Mouse (Mus musculus): ENCODE data around the gene A730049H05Rik. TPM values are rescaled to one million over a fixed set of nuclear protein-coding genes. Genes with fewer than 3 reads are reported as not detected.

Gene A730049H05Rik
- polyA plus RNA-seq, 1 experiment: not detected

GRCm38 (mm10) chr6:92879700-92880265 is 63.5 kb downstream of the A730049H05Rik start:
- Histone ChIP-seq H3K36me3 (ENCODE audit: control insufficient read depth, insufficient read depth) (no peaks in the 10 kb centered on the region), H3K79me2 (ENCODE audit: control insufficient read depth, insufficient read depth) (no peaks in the 10 kb centered on the region), H3ac (ENCODE audit: control insufficient read depth, insufficient read length, low read depth) (no peak overlapping the region), H3K27me3 (ENCODE audit: control insufficient read depth, insufficient read depth, insufficient read length) (no peaks in the 10 kb centered on the region), H3K4me3 (ENCODE audit: insufficient read depth, poor library complexity, severe bottlenecking) (no peak overlapping the region), H3K79me3 (ENCODE audit: low read depth) (no peaks in the 10 kb centered on the region)
- TF ChIP-seq MYOG (IDR thresholded peaks at IDR 0.05; ENCODE audit: control insufficient read depth, extremely low read depth, insufficient read length) (no peak), CTCF (IDR thresholded peaks at IDR 0.05; ENCODE audit: control insufficient read depth, insufficient read depth, insufficient read length) (no peak), USF1 (IDR thresholded peaks at IDR 0.05; ENCODE audit: low read depth) (no peak), MAX (IDR thresholded peaks at IDR 0.05) (no peak), CEBPB (IDR thresholded peaks at IDR 0.05; ENCODE audit: low read depth) (no peak), FOSL1 (IDR thresholded peaks at IDR 0.05; ENCODE audit: insufficient read depth, low read length, poor library complexity, severe bottlenecking) (no peak)

- H3ac ChIP-seq (ENCODE audit: control insufficient read depth, insufficient read length, low read depth): no peak overlapping the region
- H3K79me3 ChIP-seq (ENCODE audit: low read depth): no peaks in the 10 kb centered on the region
- H3K79me2 ChIP-seq (ENCODE audit: control insufficient read depth, insufficient read depth): no peaks in the 10 kb centered on the region
- no peaks in the 10 kb centered on the region for H3K36me3 ChIP-seq (ENCODE audit: control insufficient read depth, insufficient read depth)
- no peaks in the 10 kb centered on the region for H3K27me3 ChIP-seq (ENCODE audit: control insufficient read depth, insufficient read depth, insufficient read length)
- TF ChIP-seq MYOD1 (IDR thresholded peaks at IDR 0.05; ENCODE audit: control insufficient read depth, insufficient read length, low read depth) (no peak), MAX (IDR thresholded peaks at IDR 0.05) (no peak), CTCF (IDR thresholded peaks at IDR 0.05; ENCODE audit: control insufficient read depth, insufficient read depth, insufficient read length) (no peak), FOSL1 (IDR thresholded peaks at IDR 0.05; ENCODE audit: insufficient read depth, low read length, poor library complexity, severe bottlenecking) (no peak), USF1 (IDR thresholded peaks at IDR 0.05; ENCODE audit: low read depth) (no peak), CEBPB (IDR thresholded peaks at IDR 0.05; ENCODE audit: low read depth) (no peak), MYOG (IDR thresholded peaks at IDR 0.05; ENCODE audit: control insufficient read depth, extremely low read depth, insufficient read length) (no peak)
- no peak overlapping the region for H3K4me3 ChIP-seq (ENCODE audit: insufficient read depth, poor library complexity, severe bottlenecking)
Measured at GRCm38 (mm10) chr6:92882446-92882845, 66.2 kb downstream of the A730049H05Rik start.

DNA sequence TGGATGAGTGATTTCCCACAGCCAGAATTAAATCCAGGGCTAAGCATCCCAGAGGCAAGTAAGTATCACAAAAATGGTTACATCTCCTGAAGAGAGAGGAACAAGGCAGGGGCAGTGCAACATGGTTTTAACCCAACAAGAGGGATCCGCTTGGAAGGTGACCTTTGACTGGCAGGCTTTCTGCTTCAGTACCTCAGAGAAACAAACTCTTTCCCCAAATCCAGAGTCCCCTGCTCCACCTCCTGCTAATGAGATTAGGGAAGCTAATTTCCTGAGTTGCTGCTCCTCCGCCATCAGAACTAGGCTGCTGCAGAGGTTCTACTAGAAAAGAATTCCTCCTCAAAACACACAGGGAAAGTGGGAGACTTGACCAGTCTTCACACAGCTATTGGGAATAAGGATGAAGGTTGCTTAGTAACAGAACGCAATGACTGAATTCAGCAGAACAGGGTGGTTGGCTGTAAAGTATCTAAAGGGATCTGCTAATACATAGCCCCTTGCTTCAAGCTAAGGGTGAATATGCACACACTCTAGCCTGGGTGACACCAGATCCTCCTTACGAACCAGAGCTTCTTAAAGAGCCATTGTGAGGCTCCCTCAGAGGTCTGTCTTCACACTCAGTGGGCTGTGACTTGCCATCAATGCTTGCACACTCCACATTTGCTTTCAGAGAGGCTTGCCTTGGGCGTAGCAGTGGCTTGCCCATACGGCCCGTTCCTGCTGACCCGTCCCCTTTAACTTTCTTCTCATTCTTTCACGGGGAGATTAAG is 67.0 kb downstream of the A730049H05Rik start:
- TF ChIP-seq MYOD1 (IDR thresholded peaks at IDR 0.05; ENCODE audit: control insufficient read depth, insufficient read length, low read depth) (no peak), CEBPB (IDR thresholded peaks at IDR 0.05; ENCODE audit: low read depth) (no peak), MAX (IDR thresholded peaks at IDR 0.05) (no peak), FOSL1 (IDR thresholded peaks at IDR 0.05; ENCODE audit: insufficient read depth, low read length, poor library complexity, severe bottlenecking) (no peak), USF1 (IDR thresholded peaks at IDR 0.05; ENCODE audit: low read depth) (no peak), CTCF (IDR thresholded peaks at IDR 0.05; ENCODE audit: control insufficient read depth, insufficient read depth, insufficient read length) (no peak), MYOG (IDR thresholded peaks at IDR 0.05; ENCODE audit: control insufficient read depth, extremely low read depth, insufficient read length) (no peak)
- no peaks in the 10 kb centered on the region for H3K79me3 ChIP-seq (ENCODE audit: low read depth)
- no peaks in the 10 kb centered on the region for H3K36me3 ChIP-seq (ENCODE audit: control insufficient read depth, insufficient read depth)
- no peaks in the 10 kb centered on the region for H3K79me2 ChIP-seq (ENCODE audit: control insufficient read depth, insufficient read depth)
- H3K4me3 ChIP-seq (ENCODE audit: insufficient read depth, poor library complexity, severe bottlenecking): no peak overlapping the region
- no peak overlapping the region for H3ac ChIP-seq (ENCODE audit: control insufficient read depth, insufficient read length, low read depth)
- no peaks in the 10 kb centered on the region for H3K27me3 ChIP-seq (ENCODE audit: control insufficient read depth, insufficient read depth, insufficient read length)

GRCm38 (mm10) chr6:92891535-92891934 is 75.3 kb downstream of the A730049H05Rik start:
- Histone ChIP-seq H3K36me3 (ENCODE audit: control insufficient read depth, insufficient read depth) (no peaks in the 10 kb centered on the region), H3K4me3 (ENCODE audit: insufficient read depth, poor library complexity, severe bottlenecking) (no peak overlapping the region), H3ac (ENCODE audit: control insufficient read depth, insufficient read length, low read depth) (no peak overlapping the region), H3K27me3 (ENCODE audit: control insufficient read depth, insufficient read depth, insufficient read length) (no peaks in the 10 kb centered on the region), H3K79me2 (ENCODE audit: control insufficient read depth, insufficient read depth) (no peaks in the 10 kb centered on the region), H3K79me3 (ENCODE audit: low read depth) (no peaks in the 10 kb centered on the region)
- TF ChIP-seq MAX (IDR thresholded peaks at IDR 0.05) (no peak), CTCF (IDR thresholded peaks at IDR 0.05; ENCODE audit: control insufficient read depth, insufficient read depth, insufficient read length) (no peak), MYOD1 (IDR thresholded peaks at IDR 0.05; ENCODE audit: control insufficient read depth, insufficient read length, low read depth) (no peak), MYOG (IDR thresholded peaks at IDR 0.05; ENCODE audit: control insufficient read depth, extremely low read depth, insufficient read length) (no peak), FOSL1 (IDR thresholded peaks at IDR 0.05; ENCODE audit: insufficient read depth, low read length, poor library complexity, severe bottlenecking) (no peak), CEBPB (IDR thresholded peaks at IDR 0.05; ENCODE audit: low read depth) (no peak), USF1 (IDR thresholded peaks at IDR 0.05; ENCODE audit: low read depth) (no peak)

Other genes with a start within 250 kb of the A730049H05Rik start
- 0.02 TPM for gene Prickle2, start 110.3 kb upstream of the A730049H05Rik start, polyA plus RNA-seq (2012; fragmentation: generic; extraction: Trizol)
- not detected for gene Gm15737, start 52.9 kb downstream of the A730049H05Rik start, polyA plus RNA-seq (2012; fragmentation: generic; extraction: Trizol)
- 0.04 TPM for gene Adamts9, start 127.0 kb downstream of the A730049H05Rik start, polyA plus RNA-seq (2012; fragmentation: generic; extraction: Trizol)